Mouse (Mus musculus) bone marrow, adult 2 months (tissue): ENCODE measurements around the gene Ncoa5.

Experiments used
- CTCF ChIP-seq: fragments of 200-500 bp; IDR thresholded peaks from 2 replicates; pipeline ENCODE4 v1.5.1; 2011; ENCODE audit warnings: low read length, control low read depth; ENCODE audit not compliant: control insufficient read depth, insufficient read depth
- POLR2A ChIP-seq: fragments of 200-500 bp; IDR thresholded peaks from 2 replicates; pipeline ENCODE4 v1.6.1; 2011; ENCODE audit warnings: low read depth, mild to moderate bottlenecking, control low read depth, low read length, borderline replicate concordance; ENCODE audit not compliant: control insufficient read depth

DNA sequence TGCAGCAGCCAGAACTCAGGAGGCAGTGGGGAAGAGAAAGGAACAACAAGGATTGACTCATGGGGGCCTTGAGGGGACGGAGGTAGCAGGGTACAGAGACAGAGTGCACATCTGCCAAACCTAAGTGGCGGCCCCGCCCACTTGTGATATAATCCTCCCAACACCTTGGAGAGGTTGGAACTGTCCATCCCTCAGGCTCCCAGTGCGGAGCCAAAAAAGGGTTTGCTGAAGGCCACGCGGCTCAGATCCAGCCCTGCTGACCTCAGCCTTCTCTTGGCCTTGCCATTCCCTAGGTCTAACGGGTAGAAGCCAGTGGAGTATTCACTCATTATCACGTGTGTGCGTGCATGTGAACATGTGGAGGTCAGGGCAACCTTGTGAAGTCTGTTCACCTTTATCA, 46.0 kb upstream of the Ncoa5 start:
- TF ChIP-seq POLR2A (no peak), CTCF (no peak)
